Mouse (Mus musculus) urinary bladder, postnatal 10 days (tissue): ENCODE measurements around the gene Gm11020.
"Not testable (repeated sequence)": the region's sequence is repeated elsewhere in the genome, so short reads cannot be mapped to it uniquely, and the experiment has no call there.

Experiments
- DNase-seq: peaks from one replicate; pipeline ENCODE4 v3.0.0; 2022; ENCODE audit warnings: low spot score

The Gm11020 gene

GRCm38 (mm10) chr8:104321267-104321666 is at the start of gene Gm11020:
TSS of gene Gm11020 (plus strand) at chr8:104321567.
- DNase-seq = not testable (repeated sequence)

GRCm38 (mm10) chr8:104293081-104293480 is 28.3 kb upstream of the Gm11020 start, which contains the start of gene Cmtm2a:
TSS of gene Cmtm2a (minus strand) at chr8:104293181.
- DNase-seq = not testable (repeated sequence)

- no peak for DNase-seq
Observed at GRCm38 (mm10) chr8:104294396-104294795, 27.0 kb upstream of the Gm11020 start.

GRCm38 (mm10) chr8:104301577-104301976 is 19.8 kb upstream of the Gm11020 start:
- not testable (repeated sequence) for DNase-seq

- DNase-seq = not testable (repeated sequence)
Observed at GRCm38 (mm10) chr8:104302536-104302935, 18.8 kb upstream of the Gm11020 start.

- no peak for DNase-seq
Observed at GRCm38 (mm10) chr8:104304962-104305361, 16.4 kb upstream of the Gm11020 start.

GRCm38 (mm10) chr8:104308341-104308740 is 13.0 kb upstream of the Gm11020 start:
- DNase-seq = not testable (repeated sequence)

- not testable (repeated sequence) for DNase-seq
Observed at GRCm38 (mm10) chr8:104309441-104310155, 11.8 kb upstream of the Gm11020 start, which contains the start of the genes Gm45711 and Cmtm1. TSS of gene Gm45711 (minus strand) at chr8:104310081. TSS of gene Cmtm1 (minus strand) at chr8:104310145.

- DNase-seq = not testable (repeated sequence)
Observed at GRCm38 (mm10) chr8:104312023-104312422, 9.3 kb upstream of the Gm11020 start.

- no peak for DNase-seq
Observed at GRCm38 (mm10) chr8:104313311-104313710, 8.1 kb upstream of the Gm11020 start.

- DNase-seq = not testable (repeated sequence)
Observed at GRCm38 (mm10) chr8:104321930-104322329, 563 bp downstream of the Gm11020 start, which contains the start of gene Cmtm2b. TSS of gene Cmtm2b (plus strand) at chr8:104322230.

- DNase-seq = no peak
Observed at GRCm38 (mm10) chr8:104332665-104333631, 11.6 kb downstream of the Gm11020 start.

- no peak for DNase-seq
Observed at GRCm38 (mm10) chr8:104333786-104334185, 12.4 kb downstream of the Gm11020 start.

- no peak for DNase-seq
Observed at GRCm38 (mm10) chr8:104334196-104334595, 12.8 kb downstream of the Gm11020 start.

- DNase-seq = no peak
Observed at GRCm38 (mm10) chr8:104336806-104337205, 15.4 kb downstream of the Gm11020 start.

- no peak for DNase-seq
Observed at GRCm38 (mm10) chr8:104337890-104338289, 16.5 kb downstream of the Gm11020 start.

- no peak for DNase-seq
Observed at GRCm38 (mm10) chr8:104339229-104339982, 18.0 kb downstream of the Gm11020 start, which contains the start of gene Cmtm3. TSS of gene Cmtm3 (plus strand) at chr8:104339410.

GRCm38 (mm10) chr8:104339983-104340232 is 18.5 kb downstream of the Gm11020 start:
- DNase-seq = no peak

- peak; percentile 41 for DNase-seq
Observed at GRCm38 (mm10) chr8:104340233-104341105, 19.1 kb downstream of the Gm11020 start.

GRCm38 (mm10) chr8:104341106-104341561 is 19.8 kb downstream of the Gm11020 start:
- no peak for DNase-seq

- DNase-seq = no peak
Observed at GRCm38 (mm10) chr8:104341678-104342077, 20.3 kb downstream of the Gm11020 start.
